Mouse (Mus musculus) erythroblast, embryonic 14.5 days (primary cell): ENCODE data around the gene Klc4.

ENCODE experiments used
- GATA1 ChIP-seq: IDR thresholded peaks from 2 replicates; pipeline ENCODE4 v1.6.1; 2012; ENCODE audit warnings: low read length, inconsistent platforms, mixed read lengths
- TAL1 ChIP-seq: IDR thresholded peaks from 3 replicates; pipeline ENCODE4 v1.6.1; 2012; ENCODE audit warnings: low read length, inconsistent platforms, mixed read lengths

DNA sequence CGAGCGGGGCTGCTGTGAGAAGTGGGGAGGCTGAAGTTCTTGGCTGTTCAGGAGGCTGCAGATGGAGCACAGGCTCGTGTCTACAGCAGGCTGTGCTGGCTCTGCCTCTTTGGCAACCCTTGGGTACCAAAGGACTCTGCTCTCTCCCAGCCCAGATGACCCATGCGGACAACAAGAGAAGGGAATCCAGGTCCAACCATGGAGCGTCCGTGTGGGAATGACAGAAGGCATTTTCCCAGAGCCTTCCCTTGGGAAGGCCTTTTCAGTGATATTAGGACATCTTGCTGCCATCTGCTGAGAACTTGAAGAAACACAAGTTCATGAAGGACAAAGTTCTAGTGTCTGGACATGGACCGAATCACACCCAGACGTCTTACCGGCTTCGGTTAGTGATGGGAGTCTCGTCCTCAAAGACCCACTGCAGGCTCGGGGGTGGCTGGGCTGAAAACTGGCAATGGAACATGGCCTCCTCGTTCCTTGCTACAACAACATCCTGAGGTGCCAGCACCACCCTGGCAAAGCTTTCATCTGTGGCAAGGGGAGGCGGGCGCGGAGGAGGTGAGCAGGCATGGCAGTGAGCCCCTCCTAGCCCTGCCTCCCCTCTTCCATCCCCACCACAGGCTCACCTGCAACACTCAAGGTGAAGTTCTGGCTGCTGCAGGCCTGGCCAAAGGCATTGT lies 56.0 kb downstream of the Klc4 start:
- TF ChIP-seq TAL1 (no peak), GATA1 (no peak)
